Mouse (Mus musculus): ENCODE measurements around the gene Sept9.

GRCm38 (mm10) chr11:117394230-117395137 is 195.0 kb downstream of the Sept9 start:
- TF ChIP-seq GATA1 (IDR thresholded peaks at IDR 0.05; ENCODE audit: low read length) = no peak
- TF ChIP-seq TAL1 (IDR thresholded peaks at IDR 0.05; ENCODE audit: low read length) = no peak
